Mouse (Mus musculus) 3T3-L1 (cell line): ENCODE results near the gene Gm17416.

ENCODE experiments used
- DNase-seq: peaks from one replicate; pipeline ENCODE4 v3.0.0-alpha.2; 2015; ENCODE audit warnings: low read depth, low spot score

Gm17416 gene

GRCm38 (mm10) chr2:152604057-152604456, 34.9 kb downstream of the Gm17416 start, which contains the start of gene Defb36:
Gene Defb36 (plus strand): TSS chr2:152604327.
- DNase-seq, result peak; percentile 56

GRCm38 (mm10) chr2:152607746-152608145, 38.6 kb downstream of the Gm17416 start:
- peak; percentile 9 for DNase-seq

- peak; percentile 32 for DNase-seq
Measured at GRCm38 (mm10) chr2:152608719-152609118, 39.6 kb downstream of the Gm17416 start.

- DNase-seq, result no peak
Measured at GRCm38 (mm10) chr2:152612193-152612592, 43.1 kb downstream of the Gm17416 start.

GRCm38 (mm10) chr2:152615563-152615962, 46.4 kb downstream of the Gm17416 start:
- DNase-seq, result peak; percentile 95

- DNase-seq, result no peak
Measured at GRCm38 (mm10) chr2:152616470-152616869, 47.3 kb downstream of the Gm17416 start.

- peak; percentile 47 for DNase-seq
Measured at GRCm38 (mm10) chr2:152617374-152617773, 48.2 kb downstream of the Gm17416 start.
